Mouse (Mus musculus): ENCODE data around the gene Nxpe4. TPM values are rescaled to one million over a fixed set of nuclear protein-coding genes. Genes with fewer than 3 reads are reported as not detected.
A peak's percentile ranks its signal among the peaks of the same experiment; 100 is the strongest.

Gene Nxpe4
- total and polyA plus RNA-seq, 3 experiments, result 2.0 to 9.6 (median 4.8) TPM

- H3K79me2 ChIP-seq (replicated peaks; ENCODE audit: control insufficient read depth, extremely low read depth, insufficient read depth, poor library complexity, severe bottlenecking), result no peaks in the 10 kb centered on the region
- no peak overlapping the region for H3K4me3 ChIP-seq (replicated peaks in 1 of 3; ENCODE audit: low read depth in 2 of 3, low read length in 2 of 3, poor library complexity in 1 of 3)
- dilution Hi-C loops (cut with MboI; ENCODE audit: extremely low pct_ligation_motif_present, extremely low pct_unique_long_range_greater_than_20kb, low sequenced_read_pairs), result no loop called here
- TF ChIP-seq USF1 (IDR thresholded peaks at IDR 0.05; ENCODE audit: low read depth, low read length), result no peak
- TF ChIP-seq RAD21 (IDR thresholded peaks at IDR 0.05; ENCODE audit: low read depth, low read length), result peak; percentile 42
- TF ChIP-seq MEF2A (IDR thresholded peaks at IDR 0.05; ENCODE audit: borderline replicate concordance, low read depth, low read length), result no peak
- no peak for TF ChIP-seq E2F4 (IDR thresholded peaks at IDR 0.05; ENCODE audit: insufficient replicate concordance, low read depth, low read length)
- TF ChIP-seq CTCF (conservative IDR thresholded peaks at IDR 0.05 in 1 of 2, IDR thresholded peaks at IDR 0.05 in 1 of 2; ENCODE audit: low read depth in 2 of 2, low read length in 2 of 2), result peak; percentile 47 to 68; a peak in 3 of 4 replicates
- TF ChIP-seq SMC3 (IDR thresholded peaks at IDR 0.05; ENCODE audit: low read depth, low read length), result peak; percentile 41
- TF ChIP-seq MYC (IDR thresholded peaks at IDR 0.05; ENCODE audit: low read depth, low read length), result peak; percentile 72
- no peak for TF ChIP-seq MXI1 (IDR thresholded peaks at IDR 0.05; ENCODE audit: low read depth, low read length)
- TF ChIP-seq CHD1 (IDR thresholded peaks at IDR 0.05; ENCODE audit: low read depth, low read length), result no peak
- no peaks in the 10 kb centered on the region for H3K9me3 ChIP-seq (replicated peaks; ENCODE audit: low read length)
- H3K4me1 ChIP-seq (ENCODE audit: control insufficient read depth in 1 of 2, insufficient read depth in 2 of 2), result no peaks in the 10 kb centered on the region
- H3K27ac ChIP-seq (ENCODE audit: insufficient read depth, low read depth), result no peak overlapping the region
- H3K36me3 ChIP-seq (replicated peaks in 1 of 2; ENCODE audit: control insufficient read depth in 1 of 2, insufficient read depth in 1 of 2, low read length in 1 of 2), result peaks cover 0 to 20% of the 10 kb centered on the region in 2 experiments
- in situ Hi-C loops (cut with MboI; ENCODE audit: low pct_ligation_motif_present, low pct_unique_long_range_greater_than_20kb, low sequenced_read_pairs), result no loop called here
- peak; percentile 42 for DNase-seq (ENCODE audit: extremely low read depth)
- no peaks in the 10 kb centered on the region for H3K27me3 ChIP-seq (replicated peaks)
- H3K9ac ChIP-seq (ENCODE audit: insufficient read depth, low read depth), result no peak overlapping the region
- no peak overlapping the region for H3K4me2 ChIP-seq (ENCODE audit: insufficient read depth, low read depth, poor library complexity, severe bottlenecking)
Measured at GRCm38 (mm10) chr9:48176764-48177163, 14.9 kb downstream of the Nxpe4 start.

GRCm38 (mm10) chr9:48181300-48181699, 19.5 kb downstream of the Nxpe4 start:
- dilution Hi-C loops (cut with MboI; ENCODE audit: extremely low pct_ligation_motif_present, extremely low pct_unique_long_range_greater_than_20kb, low sequenced_read_pairs) (no loop called here), in situ Hi-C loops (cut with MboI; ENCODE audit: low pct_ligation_motif_present, low pct_unique_long_range_greater_than_20kb, low sequenced_read_pairs) (no loop called here)
- TF ChIP-seq MXI1 (IDR thresholded peaks at IDR 0.05; ENCODE audit: low read depth, low read length) (no peak), CTCF (conservative IDR thresholded peaks at IDR 0.05 in 1 of 2, IDR thresholded peaks at IDR 0.05 in 1 of 2; ENCODE audit: low read depth in 2 of 2, low read length in 2 of 2) (no peak), SIN3A (IDR thresholded peaks at IDR 0.05; ENCODE audit: low read length) (no peak), MEF2A (IDR thresholded peaks at IDR 0.05; ENCODE audit: borderline replicate concordance, low read depth, low read length) (no peak), CHD2 (IDR thresholded peaks at IDR 0.05; ENCODE audit: low read length) (no peak), KAT2A (IDR thresholded peaks at IDR 0.05; ENCODE audit: insufficient replicate concordance, low read length) (no peak), IRF4 (IDR thresholded peaks at IDR 0.05; ENCODE audit: low read depth, low read length) (no peak), ETS1 (conservative IDR thresholded peaks at IDR 0.05; ENCODE audit: low read depth, low read length) (no peak), TCF12 (IDR thresholded peaks at IDR 0.05; ENCODE audit: low read depth, low read length) (no peak), SMC3 (IDR thresholded peaks at IDR 0.05; ENCODE audit: low read depth, low read length) (no peak), CHD1 (IDR thresholded peaks at IDR 0.05; ENCODE audit: low read depth, low read length) (no peak)
- Histone ChIP-seq H3K9me3 (replicated peaks; ENCODE audit: low read length) (no peaks in the 10 kb centered on the region), H3K4me1 (ENCODE audit: control insufficient read depth in 1 of 2, insufficient read depth in 2 of 2) (no peaks in the 10 kb centered on the region), H3K4me2 (ENCODE audit: insufficient read depth, low read depth, poor library complexity, severe bottlenecking) (no peak overlapping the region), H3K79me2 (replicated peaks; ENCODE audit: control insufficient read depth, extremely low read depth, insufficient read depth, poor library complexity, severe bottlenecking) (no peaks in the 10 kb centered on the region), H3K4me3 (replicated peaks in 1 of 3; ENCODE audit: low read depth in 2 of 3, low read length in 2 of 3, poor library complexity in 1 of 3) (no peak overlapping the region), H3K27ac (ENCODE audit: insufficient read depth, low read depth) (no peak overlapping the region), H3K9ac (ENCODE audit: insufficient read depth, low read depth) (no peak overlapping the region), H3K36me3 (replicated peaks in 1 of 2; ENCODE audit: control insufficient read depth in 1 of 2, insufficient read depth in 1 of 2, low read length in 1 of 2) (peaks cover 0 to 23% of the 10 kb centered on the region in 2 experiments), H3K27me3 (replicated peaks) (no peaks in the 10 kb centered on the region)
- DNase-seq (ENCODE audit: extremely low read depth), result no peak

Data from CH12.LX (cell line).